ENCODE assay signal across 8 mouse cellular contexts in the genomic region with DNA sequence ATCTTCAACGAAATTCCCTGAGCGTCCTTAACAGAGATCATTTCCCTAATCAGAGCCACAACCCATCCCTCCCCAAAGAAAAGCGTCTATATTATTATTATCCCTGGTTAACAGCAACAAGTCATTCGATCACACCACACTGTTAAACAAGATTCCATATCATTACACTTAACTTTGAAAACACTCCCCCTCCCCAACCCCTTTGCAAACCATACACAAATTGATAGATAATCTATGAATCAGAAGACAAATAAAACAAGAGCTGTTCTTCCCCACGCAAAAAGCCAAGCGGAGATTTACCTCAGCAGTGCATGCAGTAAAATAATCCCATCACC. TPM values are rescaled to one million over a fixed set of nuclear protein-coding genes. Genes with fewer than 3 reads are reported as not detected.
DNase-seq lines count a peak whose midpoint lies in the region; ATAC-seq and TF ChIP-seq lines count a peak whose summit lies in the region.

No protein-coding gene starts in this region.

- intact Hi-C loops in left cerebral cortex, postnatal 10 days (cut with DNase I), result loop anchor here (5.0 kb wide), 2 partner anchors 354 to 444 kb away; no protein-coding TSS in a partner anchor

- peaks cover 5% of the 10 kb centered on the region; the same call in 1 of the 2 replicates for H3K4me1 ChIP-seq in liver, adult 2 months (ENCODE audit: control insufficient read depth, insufficient read depth, low read length)
- H3K4me1 ChIP-seq in embryonic facial prominence, embryonic 15.5 days, result 0 out of 2 replicates have a peak, but pooled peaks cover 3% of the 10 kb centered on the region
- peaks cover 4% of the 10 kb centered on the region for H3K4me1 ChIP-seq in intestine, embryonic 16.5 days (ENCODE audit: control insufficient read depth, insufficient read depth, low read length)
- 0 out of 2 replicates have a peak, but pooled peaks cover 3% of the 10 kb centered on the region for H3K4me1 ChIP-seq in neural tube, embryonic 12.5 days

- H3K27ac ChIP-seq in liver, adult 2 months (replicated peaks; ENCODE audit: insufficient read depth, low read depth, low read length), result peak overlapping the region; percentile 63; the same call in 1 of the 2 replicates
- H3K27ac ChIP-seq in embryonic facial prominence, embryonic 15.5 days (replicated peaks), result peak overlapping the region; percentile 92
- peak overlapping the region; percentile 82 for H3K27ac ChIP-seq in intestine, embryonic 16.5 days (ENCODE audit: low read length)
- H3K27ac ChIP-seq in neural tube, embryonic 12.5 days, result peak overlapping the region; percentile 66; the same call in 1 of the 2 replicates

- DNase-seq in liver, adult 2 months (ENCODE audit: extremely low read depth, low read depth, low spot score), result peak; percentile 4
- DNase-seq in liver, result no peak
- no peak for DNase-seq in frontal cortex, postnatal 25 days (ENCODE audit: low spot score in 2 of 2)
- DNase-seq in cerebellum, postnatal 25 days, result no peak
- no peak for DNase-seq in left cerebral cortex, postnatal 10 days (ENCODE audit: extremely low spot score in 1 of 2, low spot score in 2 of 2)

- H3K4me3 ChIP-seq in liver, adult 2 months (ENCODE audit: insufficient read depth, low read depth, low read length), result peak overlapping the region; percentile 82
- H3K4me3 ChIP-seq in embryonic facial prominence, embryonic 15.5 days (replicated peaks), result peak overlapping the region; percentile 77
- peak overlapping the region; percentile 89 for H3K4me3 ChIP-seq in intestine, embryonic 16.5 days (ENCODE audit: low read length)
- peak overlapping the region; percentile 66 for H3K4me3 ChIP-seq in neural tube, embryonic 12.5 days

- H3K36me3 ChIP-seq in liver, adult 2 months (ENCODE audit: control insufficient read depth, insufficient read depth, low read length), result no peaks in the 10 kb centered on the region
- H3K36me3 ChIP-seq in embryonic facial prominence, embryonic 15.5 days, result no peaks in the 10 kb centered on the region
- no peaks in the 10 kb centered on the region for H3K36me3 ChIP-seq in intestine, embryonic 16.5 days (ENCODE audit: control insufficient read depth, insufficient read depth, low read length)
- H3K36me3 ChIP-seq in neural tube, embryonic 12.5 days, result no peaks in the 10 kb centered on the region

- H3K9me3 ChIP-seq in embryonic facial prominence, embryonic 15.5 days (replicated peaks), result no peaks in the 10 kb centered on the region
- no peaks in the 10 kb centered on the region for H3K9me3 ChIP-seq in intestine, embryonic 16.5 days (ENCODE audit: control insufficient read depth, low read length)
- no peaks in the 10 kb centered on the region for H3K9me3 ChIP-seq in neural tube, embryonic 12.5 days

- H3K9ac ChIP-seq in liver, adult 2 months (ENCODE audit: low read depth, low read length), result peak overlapping the region; percentile 64
- peak overlapping the region; percentile 50; the same call in 1 of the 2 replicates for H3K9ac ChIP-seq in embryonic facial prominence, embryonic 15.5 days
- H3K9ac ChIP-seq in intestine, embryonic 16.5 days (ENCODE audit: low read depth, low read length), result peak overlapping the region; percentile 86
- peak overlapping the region; percentile 67 for H3K9ac ChIP-seq in neural tube, embryonic 12.5 days

- H3K27me3 ChIP-seq in liver, adult 2 months (ENCODE audit: control insufficient read depth, insufficient read depth, low read length), result peaks cover 5% of the 10 kb centered on the region; the same call in 1 of the 2 replicates
- no peaks in the 10 kb centered on the region for H3K27me3 ChIP-seq in embryonic facial prominence, embryonic 15.5 days
- H3K27me3 ChIP-seq in intestine, embryonic 16.5 days (replicated peaks; ENCODE audit: control insufficient read depth, insufficient read depth, low read length), result no peaks in the 10 kb centered on the region
- H3K27me3 ChIP-seq in neural tube, embryonic 12.5 days (replicated peaks), result no peaks in the 10 kb centered on the region

- no peak for TF ChIP-seq POLR2A in liver, adult 2 months (IDR thresholded peaks at IDR 0.05; ENCODE audit: extremely low read depth, insufficient read depth, low read length)

- ATAC-seq in embryonic facial prominence, embryonic 15.5 days (ENCODE audit: insufficient number of reproducible peaks, low FRiP score, low TSS enrichment, low read depth), result no peak
- no peak for ATAC-seq in intestine, embryonic 16.5 days
- peak; percentile 3; the same call in 1 of the 2 replicates for ATAC-seq in neural tube, embryonic 12.5 days (ENCODE audit: low FRiP score, low read depth)

- no peak for TF ChIP-seq CTCF in liver, adult 2 months (IDR thresholded peaks at IDR 0.05; ENCODE audit: low read depth, low read length)

- 3% methylated on average over 6 of the region's 6 CpGs for WGBS in liver, adult 2 months
- 0% methylated on average over 6 of the region's 6 CpGs for WGBS in embryonic facial prominence, embryonic 15.5 days
- 0% methylated on average over 6 of the region's 6 CpGs for WGBS in intestine, embryonic 16.5 days
- under 1% methylated on average over 6 of the region's 6 CpGs for WGBS in neural tube, embryonic 12.5 days

- H3K4me2 ChIP-seq in embryonic facial prominence, embryonic 15.5 days (replicated peaks), result peak overlapping the region; percentile 72
- peak overlapping the region; percentile 81 for H3K4me2 ChIP-seq in intestine, embryonic 16.5 days (ENCODE audit: low read depth, low read length)
- H3K4me2 ChIP-seq in neural tube, embryonic 12.5 days (replicated peaks), result peak overlapping the region; percentile 73

- H3K79me2 ChIP-seq in liver, adult 2 months (ENCODE audit: control insufficient read depth, insufficient read depth, low read length), result no peaks in the 10 kb centered on the region

RNA-seq across cellular contexts. Expression of a gene that starts 0.3 kb away (rescaled TPM):
- total RNA-seq in liver, adult 2 months (2014; rRNA removed), result 0.55 and 0.81 TPM in 2 replicates
- polyA plus RNA-seq in liver, adult 2 months (2012; rRNA removed), result 0.02 and 0.04 TPM in 2 replicates
- 5.4 and 5.6 TPM in 2 replicates for polyA plus RNA-seq in embryonic facial prominence, embryonic 15.5 days (2015; fragmentation: Nextera tagmentation; extraction: Ambion mirVana)
- polyA plus RNA-seq in intestine, embryonic 16.5 days (2015; fragmentation: Nextera tagmentation; extraction: Ambion mirVana), result 2.1 and 2.4 TPM in 2 replicates
- 3.8 and 3.9 TPM in 2 replicates for polyA plus RNA-seq in neural tube, embryonic 12.5 days (2016; fragmentation: Nextera tagmentation; extraction: Ambion mirVana)
- 1 to 10 TPM; 5.7 to 6.0 TPM for total RNA-seq in left cerebral cortex, postnatal 10 days (2021)
